Mouse (Mus musculus) embryo, embryonic 11.5 days (tissue): ENCODE results near the gene Klf6.

ENCODE experiments used
- DNase-seq: peaks from one replicate; pipeline ENCODE4 v3.0.0-alpha.2; 2012; ENCODE audit warnings: low read depth, low spot score

The Klf6 gene

GRCm38 (mm10) chr13:5863408-5863891 lies 2.2 kb downstream of the Klf6 start:
- DNase-seq = no peak

GRCm38 (mm10) chr13:5864265-5865097 lies 3.2 kb downstream of the Klf6 start:
- DNase-seq = no peak

- DNase-seq = no peak
Observed at GRCm38 (mm10) chr13:5865098-5865415, 3.8 kb downstream of the Klf6 start.

- DNase-seq = no peak
Observed at GRCm38 (mm10) chr13:5866091-5866490, 4.8 kb downstream of the Klf6 start.

- no peak for DNase-seq
Observed at GRCm38 (mm10) chr13:5866532-5866931, 5.2 kb downstream of the Klf6 start.

GRCm38 (mm10) chr13:5868376-5868775 lies 7.1 kb downstream of the Klf6 start:
- DNase-seq = no peak

GRCm38 (mm10) chr13:5869433-5869832 lies 8.2 kb downstream of the Klf6 start:
- DNase-seq = no peak

GRCm38 (mm10) chr13:5869842-5870241 lies 8.6 kb downstream of the Klf6 start:
- no peak for DNase-seq

GRCm38 (mm10) chr13:5870382-5871272 lies 9.3 kb downstream of the Klf6 start:
- DNase-seq = no peak

GRCm38 (mm10) chr13:5871414-5871813 lies 10.1 kb downstream of the Klf6 start:
- DNase-seq = no peak

- DNase-seq = no peak
Observed at GRCm38 (mm10) chr13:5873681-5874080, 12.4 kb downstream of the Klf6 start.

GRCm38 (mm10) chr13:5875478-5875877 lies 14.2 kb downstream of the Klf6 start:
- DNase-seq = no peak

- no peak for DNase-seq
Observed at GRCm38 (mm10) chr13:5878748-5879147, 17.5 kb downstream of the Klf6 start.

GRCm38 (mm10) chr13:5886810-5887209 lies 25.5 kb downstream of the Klf6 start:
- DNase-seq = no peak

- DNase-seq = no peak
Observed at GRCm38 (mm10) chr13:5888164-5888563, 26.9 kb downstream of the Klf6 start.

- DNase-seq = no peak
Observed at GRCm38 (mm10) chr13:5888731-5889130, 27.4 kb downstream of the Klf6 start.

- no peak for DNase-seq
Observed at GRCm38 (mm10) chr13:5890035-5890434, 28.8 kb downstream of the Klf6 start.

- DNase-seq = no peak
Observed at GRCm38 (mm10) chr13:5892684-5893447, 31.6 kb downstream of the Klf6 start.

GRCm38 (mm10) chr13:5894910-5895309 lies 33.6 kb downstream of the Klf6 start:
- no peak for DNase-seq

GRCm38 (mm10) chr13:5895851-5896250 lies 34.6 kb downstream of the Klf6 start:
- no peak for DNase-seq

GRCm38 (mm10) chr13:5897176-5897959 lies 36.1 kb downstream of the Klf6 start:
- no peak for DNase-seq
